Mouse (Mus musculus) kidney, adult 2 months (tissue): ENCODE measurements around the gene Rps18.
"Not testable (repeated sequence)": the region's sequence is repeated elsewhere in the genome, so short reads cannot be mapped to it uniquely, and the experiment has no call there.

Source experiments
- CTCF ChIP-seq: fragments of 200-500 bp; conservative IDR thresholded peaks from 2 replicates; pipeline ENCODE4 v1.5.1; 2011; ENCODE audit warnings: low read depth, mild to moderate bottlenecking, control low read depth, low read length, moderate library complexity, mixed read lengths; ENCODE audit not compliant: insufficient read depth, insufficient read length
- POLR2A ChIP-seq: fragments of 200-500 bp; IDR thresholded peaks from one replicate; pipeline ENCODE4 v1.6.1; 2011; ENCODE audit warnings: low read depth, low read length, control low read depth

GRCm38 (mm10) chr17:33997025-33997424, 41.2 kb upstream of the Rps18 start:
- not testable (repeated sequence) for TF ChIP-seq CTCF, POLR2A
